Mouse (Mus musculus) limb, embryonic 10.5 days (tissue): ENCODE results near the gene Spata21. TPM values are rescaled to one million over a fixed set of nuclear protein-coding genes. Genes with fewer than 3 reads are reported as not detected.

Source experiments
- DNase-seq: peaks from one replicate; pipeline ENCODE4 v3.0.0-alpha.2; 2017; ENCODE audit warnings: low spot score
- H3K27ac ChIP-seq: fragments of 300-500 bp; sonication (generic); 2 replicates; pipeline ENCODE4 v1.5.1; 2016; ENCODE audit warnings: mild to moderate bottlenecking
- H3K27me3 ChIP-seq: fragments of 300-500 bp; sonication (generic); 2 replicates; pipeline ENCODE4 v1.6.1; 2016; ENCODE audit warnings: low read depth, mild to moderate bottlenecking; ENCODE audit not compliant: poor library complexity, severe bottlenecking
- H3K36me3 ChIP-seq: fragments of 300-500 bp; sonication (generic); 2 replicates; pipeline ENCODE4 v1.6.1; 2016; ENCODE audit warnings: mild to moderate bottlenecking, moderate library complexity
- H3K4me1 ChIP-seq: fragments of 300-500 bp; sonication (generic); 2 replicates; pipeline ENCODE4 v1.6.1; 2016
- H3K4me3 ChIP-seq: fragments of 300-500 bp; sonication (generic); 2 replicates; pipeline ENCODE4 v1.5.1; 2016; ENCODE audit warnings: mild to moderate bottlenecking, moderate library complexity
- H3K9me3 ChIP-seq: fragments of 300-500 bp; sonication (generic); replicated peaks from 2 replicates; pipeline ENCODE4 v1.6.1; 2016; ENCODE audit warnings: mild to moderate bottlenecking
- WGBS: fragments of 180-500 bp; shearing (Covaris S2); methylation state at CpG from one replicate; pipeline ENCODE4 v1.1.7; 2016; 5-methylcytosine and 5-hydroxymethylcytosine counted together
- polyA plus RNA-seq: library from polyadenylated mRNA; unstranded; fragments of >200 nt; fragmentation: Nextera tagmentation; extraction: Ambion mirVana; gene quantifications from 2 replicates; pipeline ENCODE4 v1.2.1, GENCODE M21; 2016

Spata21 gene
- polyA plus RNA-seq, 1 experiment from 2014 or later: 0.18 TPM

GRCm38 (mm10) chr4:141064104-141064659 lies 24.0 kb upstream of the Spata21 start:
- DNase-seq: no peak
- Histone ChIP-seq H3K27me3 (no peaks in the 10 kb centered on the region), H3K27ac (no peak overlapping the region), H3K9me3 (no peaks in the 10 kb centered on the region), H3K36me3 (peaks cover 38% of the 10 kb centered on the region), H3K4me1 (peaks cover 19% of the 10 kb centered on the region), H3K4me3 (no peak overlapping the region)
- 87% methylated on average over 4 of the region's 4 CpGs for WGBS

GRCm38 (mm10) chr4:141065123-141065522 lies 23.0 kb upstream of the Spata21 start:
- no peaks in the 10 kb centered on the region for H3K9me3 ChIP-seq
- peaks cover 10% of the 10 kb centered on the region for H3K4me1 ChIP-seq
- 5% methylated on average over 8 of the region's 8 CpGs for WGBS
- H3K4me3 ChIP-seq: no peak overlapping the region
- no peaks in the 10 kb centered on the region for H3K27me3 ChIP-seq
- peaks cover 48% of the 10 kb centered on the region for H3K36me3 ChIP-seq
- no peak overlapping the region for H3K27ac ChIP-seq
- peak; percentile 85 for DNase-seq

DNA sequence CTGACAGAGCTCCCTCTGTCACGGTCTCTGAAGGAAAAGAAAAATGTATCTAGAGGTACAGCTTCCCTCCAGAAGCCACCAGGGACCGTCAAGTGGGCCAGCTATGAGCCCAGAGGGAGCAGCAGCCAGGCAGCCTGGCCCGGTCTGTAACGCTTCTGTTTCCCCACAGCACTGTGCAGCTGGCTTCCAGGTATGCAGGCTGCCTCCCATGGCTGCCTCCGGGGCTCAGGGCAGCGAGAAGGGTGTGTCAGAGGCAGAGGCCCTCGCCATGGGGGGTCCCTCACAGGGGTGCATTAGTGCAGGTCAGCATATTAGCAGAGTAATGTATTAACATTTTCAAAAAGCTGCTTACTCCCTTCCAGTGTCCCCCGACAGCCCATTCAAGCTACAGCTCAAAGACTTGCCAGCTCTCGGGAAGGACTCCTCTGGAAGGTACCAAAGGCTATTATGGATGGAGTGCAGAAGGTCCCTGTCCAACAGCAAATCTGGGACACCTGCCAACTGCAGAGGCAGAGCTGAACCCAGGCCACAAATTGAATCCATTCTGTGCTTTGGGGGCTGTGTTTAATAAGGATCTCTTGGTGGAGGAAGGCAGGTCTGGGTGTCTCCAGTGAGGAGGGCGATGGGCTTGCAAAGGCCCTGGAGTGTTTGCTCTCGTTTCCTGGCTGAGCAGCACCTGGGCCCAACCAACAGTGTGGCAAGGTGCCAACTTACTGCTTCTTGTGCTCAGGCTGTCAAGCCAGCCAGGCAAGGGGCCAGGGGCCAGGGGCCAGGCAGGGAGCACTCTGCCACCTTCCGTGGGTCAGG lies 21.2 kb upstream of the Spata21 start:
- no peak for DNase-seq
- no peaks in the 10 kb centered on the region for H3K27me3 ChIP-seq
- H3K4me3 ChIP-seq: no peak overlapping the region
- H3K27ac ChIP-seq: no peak overlapping the region
- H3K4me1 ChIP-seq: no peaks in the 10 kb centered on the region
- 91% methylated on average over 12 of the region's 12 CpGs for WGBS
- peaks cover 66% of the 10 kb centered on the region for H3K36me3 ChIP-seq
- no peaks in the 10 kb centered on the region for H3K9me3 ChIP-seq

- no peaks in the 10 kb centered on the region for H3K4me1 ChIP-seq
- no peak overlapping the region for H3K4me3 ChIP-seq
- H3K27ac ChIP-seq: no peak overlapping the region
- H3K27me3 ChIP-seq: no peaks in the 10 kb centered on the region
- no peak for DNase-seq
- no peaks in the 10 kb centered on the region for H3K9me3 ChIP-seq
- WGBS: 92% methylated on average over 9 of the region's 9 CpGs
- H3K36me3 ChIP-seq: peaks cover 72% of the 10 kb centered on the region
Observed at GRCm38 (mm10) chr4:141067516-141068046, 20.6 kb upstream of the Spata21 start.

DNA sequence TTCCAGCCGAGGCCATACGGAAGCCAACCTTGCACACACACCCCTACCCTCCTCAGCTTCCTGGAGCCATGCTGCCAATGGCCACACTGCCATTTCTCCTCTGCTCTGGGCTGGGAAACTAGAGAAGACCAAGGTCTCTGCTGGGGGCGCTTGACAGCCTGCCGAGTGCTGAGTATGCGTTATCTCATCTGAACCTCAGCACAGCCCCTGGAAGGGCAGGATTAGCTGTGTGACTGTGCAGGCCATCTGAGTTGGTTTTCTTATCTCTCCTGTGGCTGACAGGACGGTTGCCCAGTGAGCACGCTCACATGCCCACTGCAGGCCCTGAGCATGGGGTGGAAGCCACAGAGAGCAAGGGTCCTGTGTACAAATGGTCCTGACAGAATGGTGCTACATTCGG lies 19.5 kb upstream of the Spata21 start:
- 89% methylated on average over 8 of the region's 8 CpGs for WGBS
- Histone ChIP-seq H3K36me3 (peaks cover 82% of the 10 kb centered on the region), H3K4me3 (no peak overlapping the region), H3K27me3 (no peaks in the 10 kb centered on the region), H3K9me3 (no peaks in the 10 kb centered on the region), H3K27ac (no peak overlapping the region), H3K4me1 (no peaks in the 10 kb centered on the region)
- DNase-seq: no peak

DNA sequence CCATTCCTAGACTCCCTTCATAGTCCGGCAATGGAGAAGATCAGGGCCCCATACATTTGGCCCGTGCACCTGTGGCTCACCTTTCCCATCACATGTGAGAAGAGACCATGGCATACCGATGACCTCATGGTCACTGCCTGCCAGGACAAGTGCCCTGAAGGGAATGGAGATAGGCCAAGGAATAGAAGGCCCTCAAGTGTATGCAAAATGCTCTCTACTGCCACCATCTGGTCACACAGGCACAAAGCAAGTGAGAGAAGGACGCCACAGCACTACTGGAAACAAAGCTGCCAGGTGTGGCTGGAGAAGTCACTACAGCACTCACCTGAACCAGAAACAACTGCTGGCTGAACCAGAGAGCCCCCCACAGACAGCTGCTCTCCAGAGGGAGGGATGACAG lies 18.4 kb upstream of the Spata21 start:
- H3K36me3 ChIP-seq: peaks cover 93% of the 10 kb centered on the region
- no peaks in the 10 kb centered on the region for H3K9me3 ChIP-seq
- no peak overlapping the region for H3K4me3 ChIP-seq
- H3K27me3 ChIP-seq: no peaks in the 10 kb centered on the region
- H3K27ac ChIP-seq: no peak overlapping the region
- H3K4me1 ChIP-seq: peaks cover 2% of the 10 kb centered on the region; the same call in 1 of the 2 replicates
- DNase-seq: peak; percentile 63
- WGBS: 58% methylated on average over 4 of the region's 4 CpGs

GRCm38 (mm10) chr4:141072502-141072901 lies 15.6 kb upstream of the Spata21 start:
- WGBS: 95% methylated on average over 11 of the region's 11 CpGs
- Histone ChIP-seq H3K4me1 (peaks cover 19% of the 10 kb centered on the region), H3K36me3 (peaks cover 87% of the 10 kb centered on the region), H3K27ac (no peak overlapping the region), H3K27me3 (no peaks in the 10 kb centered on the region), H3K9me3 (no peaks in the 10 kb centered on the region), H3K4me3 (no peak overlapping the region)
- no peak for DNase-seq

- Histone ChIP-seq H3K27ac (no peak overlapping the region), H3K9me3 (no peaks in the 10 kb centered on the region), H3K36me3 (peaks cover 75% of the 10 kb centered on the region), H3K4me1 (peaks cover 23% of the 10 kb centered on the region), H3K4me3 (no peak overlapping the region), H3K27me3 (no peaks in the 10 kb centered on the region)
- 93% methylated on average over 9 of the region's 9 CpGs for WGBS
- no peak for DNase-seq
Observed at GRCm38 (mm10) chr4:141073661-141074060, 14.5 kb upstream of the Spata21 start.

- no peaks in the 10 kb centered on the region for H3K9me3 ChIP-seq
- peaks cover 71% of the 10 kb centered on the region for H3K36me3 ChIP-seq
- no peak overlapping the region for H3K27ac ChIP-seq
- peaks cover 23% of the 10 kb centered on the region for H3K4me1 ChIP-seq
- no peak overlapping the region for H3K4me3 ChIP-seq
- 97% methylated on average over 4 of the region's 4 CpGs for WGBS
- H3K27me3 ChIP-seq: no peaks in the 10 kb centered on the region
- DNase-seq: no peak
Observed at GRCm38 (mm10) chr4:141074109-141074508, 14.0 kb upstream of the Spata21 start.

- peaks cover 43% of the 10 kb centered on the region for H3K36me3 ChIP-seq
- H3K4me1 ChIP-seq: peaks cover 23% of the 10 kb centered on the region
- H3K4me3 ChIP-seq: peak overlapping the region; percentile 81
- WGBS: 85% methylated on average over 17 of the region's 17 CpGs
- peak overlapping the region; percentile 17; the same call in 1 of the 2 replicates for H3K27ac ChIP-seq
- H3K27me3 ChIP-seq: no peaks in the 10 kb centered on the region
- H3K9me3 ChIP-seq: no peaks in the 10 kb centered on the region
- DNase-seq: no peak
Observed at GRCm38 (mm10) chr4:141076761-141077506, 11.2 kb upstream of the Spata21 start.

DNA sequence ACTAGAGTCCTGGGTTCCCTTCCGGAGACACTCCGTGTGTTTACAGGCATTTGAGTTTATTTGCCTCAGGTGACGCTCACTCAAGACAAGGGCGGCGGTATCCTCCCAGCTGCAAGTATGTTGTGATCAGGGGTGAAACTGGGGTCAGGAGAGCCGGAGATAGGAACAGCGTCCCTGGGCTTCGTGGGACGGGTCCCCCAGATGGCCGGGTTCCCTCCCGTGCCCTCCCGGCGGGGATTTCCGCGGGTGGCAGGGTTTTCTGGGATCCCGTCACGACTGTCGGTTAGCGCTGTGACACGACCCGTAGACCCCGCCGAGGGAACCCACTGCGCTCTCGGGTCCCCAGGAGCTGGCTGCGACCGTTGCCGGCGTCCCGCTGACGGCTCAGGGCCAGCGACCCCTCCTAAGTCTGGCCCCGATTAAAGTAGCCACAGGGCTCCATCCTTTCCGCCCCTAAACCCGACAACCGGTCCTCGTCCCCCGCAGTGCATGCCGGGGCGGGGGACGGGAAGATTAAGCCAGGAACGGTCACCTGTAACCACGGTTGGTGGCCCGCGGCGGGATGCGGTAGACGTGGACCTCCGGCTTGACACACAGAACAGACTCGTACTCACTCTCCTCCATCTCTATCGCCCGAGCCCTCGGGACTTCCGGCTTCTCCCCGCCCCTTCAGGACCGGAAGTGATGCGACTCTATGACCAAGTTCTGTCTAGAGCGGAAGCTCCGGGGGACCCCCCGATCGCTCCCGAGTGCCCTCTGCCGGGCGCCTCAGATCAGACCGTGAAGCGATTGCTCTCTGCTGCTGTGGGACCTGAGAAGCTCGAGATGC lies 10.2 kb upstream of the Spata21 start, which contains the start of gene Necap2:
Necap2 (minus strand) TSS at position 677 of the 829 bp plus-strand sequence.
- Histone ChIP-seq H3K27me3 (no peaks in the 10 kb centered on the region), H3K9me3 (no peaks in the 10 kb centered on the region), H3K36me3 (peaks cover 34% of the 10 kb centered on the region), H3K4me1 (peaks cover 23% of the 10 kb centered on the region), H3K27ac (peak within 1 kb of the TSS; percentile 83), H3K4me3 (peak within 1 kb of the TSS; percentile 81)
- under 1% methylated on average over 67 of the region's 67 CpGs for whole genome bisulfite sequencing
- peak; percentile 98 for DNase-seq

GRCm38 (mm10) chr4:141078510-141079137 lies 9.5 kb upstream of the Spata21 start:
- WGBS: 75% methylated on average over 18 of the region's 18 CpGs

More at GRCm38 (mm10) chr4:141078510-141079137, 9.5 kb upstream of the Spata21 start:
- no peak for DNase-seq
- no peaks in the 10 kb centered on the region for H3K27me3 ChIP-seq
- no peaks in the 10 kb centered on the region for H3K9me3 ChIP-seq
- peak overlapping the region; percentile 83; the same call in 1 of the 2 replicates for H3K27ac ChIP-seq
- peaks cover 27% of the 10 kb centered on the region for H3K36me3 ChIP-seq
- H3K4me1 ChIP-seq: peaks cover 23% of the 10 kb centered on the region
- H3K4me3 ChIP-seq: peak overlapping the region; percentile 81
